In genomic region chr10:71123974-71124373, GRCm38 (mm10) we compare ENCODE assay signal across 20 mouse cellular contexts. TPM values are rescaled to one million over a fixed set of nuclear protein-coding genes. Genes with fewer than 3 reads are reported as not detected.
DNase-seq lines count a peak whose midpoint lies in the region; ATAC-seq and TF ChIP-seq lines count a peak whose summit lies in the region.
"Had no signal": no experiment of that assay in that cellular context is flagged by ENCODE, and none has a peak within 500 bp of the region (broad histone marks: within the 10 kb centered on the region; RNA-seq: fewer than 3 reads in every experiment).

No protein-coding gene starts in this region.

- CTCF ChIA-PET in Patski (lab: Charles Lee) = interaction anchor here (0.8 to 3.7 kb wide), 7 partner anchors 13 to 102 kb away, joined by 3 to 9 read pairs (median 4); no protein-coding TSS in a partner anchor

- WGBS in heart, embryonic 11.5 days (ENCODE audit: insufficient replicate concordance) = 49% methylated on average over 3 of the region's 3 CpGs
- 34% methylated on average over 3 of the region's 3 CpGs for WGBS in kidney, embryonic 16.5 days
- 53% methylated on average over 3 of the region's 3 CpGs for WGBS in lung, embryonic 14.5 days
- 47% methylated on average over 3 of the region's 3 CpGs for WGBS in lung, adult 2 months

- no peak overlapping the region for H3K27ac ChIP-seq in heart, embryonic 11.5 days (ENCODE audit: low read depth, low read length)
- H3K27ac ChIP-seq in kidney, embryonic 16.5 days (ENCODE audit: low read length) = peak overlapping the region; percentile 54; the same call in 1 of the 2 replicates
- H3K27ac ChIP-seq in lung, embryonic 14.5 days (ENCODE audit: low read depth) = no peak overlapping the region
- H3K27ac ChIP-seq: forebrain, embryonic 10.5 days; hindbrain, embryonic 10.5 days; limb, embryonic 12.5 days; liver, embryonic 14.5 days; midbrain, embryonic 12.5 days had no signal

- no peak overlapping the region for H3K4me2 ChIP-seq in heart, embryonic 11.5 days
- no peak overlapping the region for H3K4me2 ChIP-seq in kidney, embryonic 16.5 days (replicated peaks; ENCODE audit: low read depth, low read length)
- H3K4me2 ChIP-seq in lung, embryonic 14.5 days = no peak overlapping the region
- H3K4me2 ChIP-seq: heart, embryonic 12.5 days; limb, embryonic 12.5 days; midbrain, embryonic 12.5 days had no signal

- DNase-seq in heart, adult 11 months = peak; percentile 53
- no peak for DNase-seq in kidney, adult 11 months
- no peak for DNase-seq in lung, embryonic 14.5 days
- DNase-seq in lung, adult 2 months = no peak
- no peak for DNase-seq in Patski (ENCODE audit: low read depth, low spot score)
- no peak for DNase-seq in thymus, postnatal 14 days
- DNase-seq: cerebellum, adult 18-20 months; cerebellum, postnatal 14 days; lung, postnatal 10 days; thymus, postnatal 36 days had no signal

- in situ Hi-C loops in Patski (cut with MboI; ENCODE audit: low pct_unique_long_range_greater_than_20kb) = loop anchor here (5.0 kb wide), 1 partner anchor 33 kb away; the partner anchor contains the start of gene Bicc1

- H3K36me3 ChIP-seq in heart, embryonic 11.5 days (ENCODE audit: control insufficient read depth, insufficient read depth, low read length) = no peaks in the 10 kb centered on the region
- no peaks in the 10 kb centered on the region for H3K36me3 ChIP-seq in kidney, embryonic 16.5 days (ENCODE audit: insufficient read depth, low read length)
- no peaks in the 10 kb centered on the region for H3K36me3 ChIP-seq in lung, embryonic 14.5 days (ENCODE audit: insufficient read depth)
- H3K36me3 ChIP-seq: forebrain, embryonic 10.5 days; G1E; heart, embryonic 12.5 days; hindbrain, embryonic 10.5 days; limb, embryonic 12.5 days; midbrain, embryonic 12.5 days had no signal

- no peaks in the 10 kb centered on the region for H3K9me3 ChIP-seq in heart, embryonic 11.5 days (replicated peaks; ENCODE audit: control insufficient read depth, low read length)
- H3K9me3 ChIP-seq in kidney, embryonic 16.5 days (ENCODE audit: low read length) = no peaks in the 10 kb centered on the region
- H3K9me3 ChIP-seq in lung, embryonic 14.5 days (ENCODE audit: low read depth, low read length) = no peaks in the 10 kb centered on the region
- H3K9me3 ChIP-seq: forebrain, embryonic 10.5 days; heart, embryonic 12.5 days; hindbrain, embryonic 10.5 days; limb, embryonic 12.5 days; midbrain, embryonic 12.5 days had no signal

- no peak overlapping the region for H3K9ac ChIP-seq in heart, embryonic 11.5 days (ENCODE audit: low read depth, low read length)
- H3K9ac ChIP-seq in kidney, embryonic 16.5 days (replicated peaks; ENCODE audit: low read length) = no peak overlapping the region
- no peak overlapping the region for H3K9ac ChIP-seq in lung, embryonic 14.5 days
- H3K9ac ChIP-seq: heart, embryonic 12.5 days; limb, embryonic 12.5 days; liver, embryonic 14.5 days; midbrain, embryonic 12.5 days had no signal

- no peak for TF ChIP-seq POLR2A in lung, adult 2 months (IDR thresholded peaks at IDR 0.05; ENCODE audit: borderline replicate concordance, extremely low read depth, low read depth, low read length)

- H3K27me3 ChIP-seq in heart, embryonic 11.5 days (ENCODE audit: control insufficient read depth, insufficient read depth, low read length) = no peaks in the 10 kb centered on the region
- no peaks in the 10 kb centered on the region for H3K27me3 ChIP-seq in kidney, embryonic 16.5 days (ENCODE audit: insufficient read depth, low read length)
- no peaks in the 10 kb centered on the region for H3K27me3 ChIP-seq in lung, embryonic 14.5 days (ENCODE audit: insufficient read depth, low read length)
- no peaks in the 10 kb centered on the region for H3K27me3 ChIP-seq in Patski
- H3K27me3 ChIP-seq: heart, embryonic 12.5 days; limb, embryonic 12.5 days; midbrain, embryonic 12.5 days had no signal

- POLR2A ChIA-PET in Patski (lab: Charles Lee) = interaction anchor here (1.4 kb wide), 1 partner anchor 8 kb away, joined by 3 read pairs; no protein-coding TSS in a partner anchor

- peak; percentile 29; the same call in 1 of the 2 replicates for TF ChIP-seq CTCF in lung, embryonic 14.5 days (IDR thresholded peaks at IDR 0.05; ENCODE audit: low read depth)
- TF ChIP-seq CTCF in lung, adult 2 months (IDR thresholded peaks at IDR 0.05; ENCODE audit: insufficient read depth, low read length) = no peak
- peak; percentile 75 for TF ChIP-seq CTCF in Patski (IDR thresholded peaks at IDR 0.05)

- ATAC-seq in heart, embryonic 11.5 days (replicated peaks; ENCODE audit: insufficient number of reproducible peaks, low FRiP score, low TSS enrichment) = no peak
- no peak for ATAC-seq in kidney, embryonic 16.5 days (ENCODE audit: low FRiP score, low TSS enrichment)
- ATAC-seq in lung, embryonic 14.5 days (ENCODE audit: insufficient read depth) = no peak
- no peak for ATAC-seq in Patski
- ATAC-seq: CD4-positive, CD25-positive, alpha-beta regulatory T cell, adult 4 months had no signal

- no peak overlapping the region for H3K4me3 ChIP-seq in heart, embryonic 11.5 days (ENCODE audit: low read depth, low read length)
- no peak overlapping the region for H3K4me3 ChIP-seq in kidney, embryonic 16.5 days (ENCODE audit: low read length)
- no peak overlapping the region for H3K4me3 ChIP-seq in lung, embryonic 14.5 days (ENCODE audit: low read depth, low read length)
- no peak overlapping the region for H3K4me3 ChIP-seq in lung, adult 2 months (replicated peaks; ENCODE audit: extremely low read depth, low read depth, low read length)
- H3K4me3 ChIP-seq: forebrain, embryonic 10.5 days; heart, embryonic 12.5 days; hindbrain, embryonic 10.5 days; limb, embryonic 12.5 days; midbrain, embryonic 12.5 days had no signal

- peaks cover 4% of the 10 kb centered on the region; the same call in 1 of the 2 replicates for H3K4me1 ChIP-seq in heart, embryonic 11.5 days (ENCODE audit: control insufficient read depth, insufficient read depth, low read length)
- peaks cover 75% of the 10 kb centered on the region for H3K4me1 ChIP-seq in kidney, embryonic 16.5 days (ENCODE audit: insufficient read depth, low read length)
- peaks cover 17% of the 10 kb centered on the region for H3K4me1 ChIP-seq in lung, embryonic 14.5 days (ENCODE audit: insufficient read depth)
- peaks cover 3% of the 10 kb centered on the region; the same call in 1 of the 2 replicates for H3K4me1 ChIP-seq in lung, adult 2 months (ENCODE audit: control insufficient read depth, insufficient read depth, low read length)
- H3K4me1 ChIP-seq: midbrain, embryonic 12.5 days had no signal

RNA-seq across cellular contexts. Expression of gene Bicc1, which starts 35.5 kb away (rescaled TPM):
- 14.1 and 14.8 TPM in 2 replicates for polyA plus RNA-seq in heart, embryonic 11.5 days (2014; fragmentation: Nextera tagmentation; extraction: Ambion mirVana)
- polyA plus RNA-seq in kidney, embryonic 16.5 days (2015; fragmentation: Nextera tagmentation; extraction: Ambion mirVana) = 44.7 and 48.0 TPM in 2 replicates
- 26.4 and 27.9 TPM in 2 replicates for polyA plus RNA-seq in lung, embryonic 14.5 days (2014; fragmentation: Nextera tagmentation; extraction: Ambion mirVana)
- polyA plus RNA-seq in lung, adult 2 months (2012; rRNA removed) = 22.8 and 23.5 TPM in 2 replicates
- 384 TPM for polyA plus RNA-seq in Patski (2021)
- polyA plus RNA-seq: G1E had no signal
